Mouse (Mus musculus) limb, embryonic 10.5 days (tissue): ENCODE results near the gene Mmp24. TPM values are rescaled to one million over a fixed set of nuclear protein-coding genes. Genes with fewer than 3 reads are reported as not detected.

Experiments
- DNase-seq: peaks from one replicate; pipeline ENCODE4 v3.0.0-alpha.2; 2017; ENCODE audit warnings: low spot score
- H3K27ac ChIP-seq: fragments of 300-500 bp; sonication (generic); 2 replicates; pipeline ENCODE4 v1.5.1; 2016; ENCODE audit warnings: mild to moderate bottlenecking
- H3K27me3 ChIP-seq: fragments of 300-500 bp; sonication (generic); 2 replicates; pipeline ENCODE4 v1.6.1; 2016; ENCODE audit warnings: low read depth, mild to moderate bottlenecking; ENCODE audit not compliant: poor library complexity, severe bottlenecking
- H3K36me3 ChIP-seq: fragments of 300-500 bp; sonication (generic); 2 replicates; pipeline ENCODE4 v1.6.1; 2016; ENCODE audit warnings: mild to moderate bottlenecking, moderate library complexity
- H3K4me1 ChIP-seq: fragments of 300-500 bp; sonication (generic); 2 replicates; pipeline ENCODE4 v1.6.1; 2016
- H3K4me3 ChIP-seq: fragments of 300-500 bp; sonication (generic); 2 replicates; pipeline ENCODE4 v1.5.1; 2016; ENCODE audit warnings: mild to moderate bottlenecking, moderate library complexity
- H3K9me3 ChIP-seq: fragments of 300-500 bp; sonication (generic); replicated peaks from 2 replicates; pipeline ENCODE4 v1.6.1; 2016; ENCODE audit warnings: mild to moderate bottlenecking
- WGBS: fragments of 180-500 bp; shearing (Covaris S2); methylation state at CpG from one replicate; pipeline ENCODE4 v1.1.7; 2016; 5-methylcytosine and 5-hydroxymethylcytosine counted together
- polyA plus RNA-seq: library from polyadenylated mRNA; unstranded; fragments of >200 nt; fragmentation: Nextera tagmentation; extraction: Ambion mirVana; gene quantifications from 2 replicates; pipeline ENCODE4 v1.2.1, GENCODE M21; 2016

The Mmp24 gene
- polyA plus RNA-seq, 1 experiment from 2014 or later = 0.05 TPM

DNA sequence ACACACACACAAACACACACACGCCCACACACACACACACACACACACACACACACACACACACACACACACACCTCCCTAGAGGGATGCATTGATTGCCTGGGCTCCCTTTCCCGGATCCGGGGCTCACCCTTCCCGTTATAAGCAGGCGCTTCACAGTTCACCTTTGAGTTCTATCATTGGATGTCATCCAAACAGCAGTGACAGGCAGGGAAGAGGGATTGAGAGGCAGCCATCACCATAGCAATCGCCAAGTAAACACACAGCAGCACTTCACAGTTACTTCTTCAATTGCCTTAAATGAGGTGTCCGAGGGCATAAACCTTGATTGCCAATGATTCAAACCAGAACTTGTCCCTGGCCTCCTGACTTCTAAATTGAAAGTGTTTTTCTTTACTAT lies 3.9 kb downstream of the Mmp24 start:
- H3K27ac ChIP-seq = no peak overlapping the region
- H3K4me1 ChIP-seq = peaks cover 10% of the 10 kb centered on the region
- no peaks in the 10 kb centered on the region for H3K9me3 ChIP-seq
- no peak overlapping the region for H3K4me3 ChIP-seq
- no peak for DNase-seq
- H3K36me3 ChIP-seq = no peaks in the 10 kb centered on the region
- H3K27me3 ChIP-seq = peaks cover 46% of the 10 kb centered on the region
- 49% methylated on average over 7 of the region's 7 CpGs for WGBS

- Histone ChIP-seq H3K27ac (no peak overlapping the region), H3K4me1 (peaks cover 10% of the 10 kb centered on the region), H3K36me3 (no peaks in the 10 kb centered on the region), H3K9me3 (no peaks in the 10 kb centered on the region), H3K4me3 (no peak overlapping the region), H3K27me3 (peaks cover 42% of the 10 kb centered on the region)
- WGBS = 83% methylated on average over 3 of the region's 3 CpGs
- no peak for DNase-seq
These were observed 4.4 kb downstream of the Mmp24 start for GRCm38 (mm10) chr2:155779506-155779905.

GRCm38 (mm10) chr2:155784534-155784933 lies 9.4 kb downstream of the Mmp24 start:
- WGBS = 83% methylated on average over 6 of the region's 6 CpGs
- Histone ChIP-seq H3K36me3 (no peaks in the 10 kb centered on the region), H3K27me3 (0 out of 2 replicates have a peak, but pooled peaks cover under 1% of the 10 kb centered on the region), H3K27ac (no peak overlapping the region), H3K9me3 (no peaks in the 10 kb centered on the region), H3K4me1 (no peaks in the 10 kb centered on the region), H3K4me3 (no peak overlapping the region)
- DNase-seq = no peak

DNA sequence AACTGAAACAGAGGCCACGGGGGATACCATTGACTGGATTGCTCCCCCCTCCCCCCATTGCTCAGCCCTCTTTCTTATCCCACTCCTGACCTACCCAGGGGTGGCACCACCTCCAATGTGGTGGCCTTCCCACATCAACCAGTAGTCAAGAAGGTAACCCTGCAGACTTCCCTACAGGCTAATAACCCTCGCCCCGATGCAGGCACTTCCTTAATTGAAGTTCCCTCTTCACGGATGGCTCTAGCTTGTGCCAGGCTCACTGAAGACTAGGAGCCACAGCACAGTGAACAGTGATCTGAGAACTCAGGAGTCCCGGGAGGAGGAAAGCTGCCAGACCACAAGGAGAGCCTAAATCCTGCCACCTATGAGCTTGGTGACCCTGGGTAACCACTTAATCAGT lies 11.8 kb downstream of the Mmp24 start:
- H3K27ac ChIP-seq = no peak overlapping the region
- no peak overlapping the region for H3K4me3 ChIP-seq
- no peak for DNase-seq
- H3K9me3 ChIP-seq = no peaks in the 10 kb centered on the region
- 69% methylated on average over 5 of the region's 5 CpGs for WGBS
- H3K27me3 ChIP-seq = 0 out of 2 replicates have a peak, but pooled peaks cover 3% of the 10 kb centered on the region
- H3K36me3 ChIP-seq = no peaks in the 10 kb centered on the region
- no peaks in the 10 kb centered on the region for H3K4me1 ChIP-seq

DNA sequence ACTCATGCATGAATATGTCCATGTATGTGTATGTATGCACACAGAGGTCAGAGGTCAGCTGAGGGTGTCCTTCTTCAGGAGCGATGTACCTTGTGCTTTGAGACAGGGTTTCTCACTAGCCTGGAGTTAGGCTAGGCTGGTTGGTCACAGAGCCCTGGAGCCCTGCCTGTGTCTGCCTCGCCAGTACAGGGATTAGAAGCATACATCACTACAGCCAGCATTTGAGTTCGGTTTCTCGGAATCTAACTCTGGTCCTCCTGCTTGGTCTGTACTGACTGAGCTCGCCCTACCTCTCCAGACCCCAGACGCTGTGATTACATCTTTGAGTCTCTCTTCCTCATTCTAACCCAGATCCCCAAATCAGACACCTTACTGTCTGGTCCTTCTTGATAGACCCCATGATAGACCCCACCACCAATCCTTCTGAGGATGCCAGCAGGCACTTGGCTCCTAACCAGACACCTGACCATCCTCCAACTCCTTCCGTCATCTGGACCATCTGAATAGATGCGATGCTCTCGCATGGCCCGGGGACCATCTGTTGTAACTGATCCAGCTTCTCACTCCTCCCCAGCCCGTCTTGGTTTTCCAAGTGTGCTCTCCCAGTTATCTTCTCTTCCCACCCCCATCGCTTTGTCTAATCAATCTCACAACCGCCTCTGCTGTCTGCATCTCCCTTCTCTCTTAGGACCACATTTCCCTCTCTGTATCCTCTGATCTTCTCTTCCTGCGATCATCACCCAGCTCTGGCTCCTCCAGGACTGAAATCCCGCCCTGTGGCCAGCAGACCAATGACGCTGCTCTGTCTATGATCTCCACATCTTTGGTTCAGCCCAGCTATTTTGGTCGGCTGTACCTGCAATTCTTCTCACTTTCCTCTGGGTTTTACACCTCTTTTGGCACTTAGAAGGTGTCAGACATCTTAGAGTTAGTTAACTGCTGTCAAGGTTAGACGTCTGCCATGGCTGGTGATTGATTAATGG lies 13.1 kb downstream of the Mmp24 start:
- no peak for DNase-seq
- 61% methylated on average over 18 of the region's 18 CpGs for WGBS
- H3K4me1 ChIP-seq = peaks cover 5% of the 10 kb centered on the region; the same call in 1 of the 2 replicates
- no peaks in the 10 kb centered on the region for H3K36me3 ChIP-seq
- H3K4me3 ChIP-seq = no peak overlapping the region
- H3K27ac ChIP-seq = no peak overlapping the region
- H3K27me3 ChIP-seq = 0 out of 2 replicates have a peak, but pooled peaks cover 3% of the 10 kb centered on the region
- no peaks in the 10 kb centered on the region for H3K9me3 ChIP-seq

DNA sequence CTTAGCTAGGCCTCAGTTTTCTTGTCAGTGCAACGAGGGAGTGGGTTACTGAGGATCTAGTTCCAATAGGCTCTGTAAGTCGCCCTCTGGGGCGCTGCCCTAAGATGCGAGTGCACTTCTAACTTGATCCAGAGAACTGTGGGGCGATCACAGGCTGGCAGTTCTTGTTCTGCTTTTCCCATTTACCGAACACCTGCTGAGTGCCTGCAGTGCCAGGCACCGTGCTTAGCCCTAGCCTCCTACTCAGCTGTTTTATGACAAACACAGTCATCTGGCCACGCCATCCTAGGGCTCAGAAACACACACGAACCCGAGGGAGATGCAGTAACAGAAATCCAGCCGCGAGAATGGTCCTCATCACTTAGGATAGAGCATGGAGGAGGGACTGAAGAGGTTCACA lies 17.8 kb downstream of the Mmp24 start:
- Histone ChIP-seq H3K27ac (no peak overlapping the region), H3K9me3 (no peaks in the 10 kb centered on the region), H3K36me3 (no peaks in the 10 kb centered on the region), H3K4me3 (peak overlapping the region; percentile 12; the same call in 1 of the 2 replicates), H3K4me1 (peaks cover 8% of the 10 kb centered on the region; the same call in 1 of the 2 replicates), H3K27me3 (0 out of 2 replicates have a peak, but pooled peaks cover 3% of the 10 kb centered on the region)
- 26% methylated on average over 12 of the region's 12 CpGs for WGBS
- DNase-seq = no peak

- no peak for DNase-seq
- Histone ChIP-seq H3K4me3 (no peak overlapping the region), H3K9me3 (no peaks in the 10 kb centered on the region), H3K27ac (no peak overlapping the region), H3K36me3 (no peaks in the 10 kb centered on the region), H3K4me1 (peaks cover 8% of the 10 kb centered on the region; the same call in 1 of the 2 replicates), H3K27me3 (no peaks in the 10 kb centered on the region)
- WGBS = 86% methylated on average over 12 of the region's 12 CpGs
These were observed 19.7 kb downstream of the Mmp24 start for GRCm38 (mm10) chr2:155794674-155795445.

- 66% methylated on average over 3 of the region's 3 CpGs for WGBS
- Histone ChIP-seq H3K4me1 (no peaks in the 10 kb centered on the region), H3K9me3 (no peaks in the 10 kb centered on the region), H3K36me3 (no peaks in the 10 kb centered on the region), H3K4me3 (no peak overlapping the region), H3K27me3 (no peaks in the 10 kb centered on the region), H3K27ac (no peak overlapping the region)
- no peak for DNase-seq
These were observed 23.5 kb downstream of the Mmp24 start for GRCm38 (mm10) chr2:155798613-155799012.

- Histone ChIP-seq H3K27me3 (no peaks in the 10 kb centered on the region), H3K9me3 (no peaks in the 10 kb centered on the region), H3K4me3 (no peak overlapping the region), H3K4me1 (peaks cover 9% of the 10 kb centered on the region; the same call in 1 of the 2 replicates), H3K36me3 (no peaks in the 10 kb centered on the region), H3K27ac (no peak overlapping the region)
- 59% methylated on average over 3 of the region's 3 CpGs for WGBS
- no peak for DNase-seq
These were observed 27.6 kb downstream of the Mmp24 start for GRCm38 (mm10) chr2:155802761-155803160.

DNA sequence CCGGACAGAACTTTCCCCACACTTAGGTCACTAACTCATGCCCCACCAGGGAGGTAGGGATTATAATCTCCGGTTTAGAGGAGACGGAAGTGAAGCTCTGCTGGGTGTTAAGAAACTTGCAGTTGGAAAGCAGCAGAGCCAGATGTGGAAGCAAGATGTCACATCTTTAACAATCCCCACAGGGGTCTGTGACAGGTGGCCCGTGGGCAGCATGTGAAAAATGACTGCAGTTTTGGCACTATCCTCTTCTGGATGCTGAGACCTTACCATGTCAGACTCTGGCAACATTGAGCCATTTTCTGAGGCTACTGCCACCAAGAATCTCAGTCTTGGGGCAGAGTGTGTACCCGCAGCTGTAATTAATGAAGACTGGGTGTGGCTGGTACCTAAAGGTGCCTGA lies 28.9 kb downstream of the Mmp24 start:
- Histone ChIP-seq H3K27me3 (no peaks in the 10 kb centered on the region), H3K9me3 (no peaks in the 10 kb centered on the region), H3K4me3 (no peak overlapping the region), H3K27ac (no peak overlapping the region), H3K4me1 (peaks cover 9% of the 10 kb centered on the region; the same call in 1 of the 2 replicates), H3K36me3 (no peaks in the 10 kb centered on the region)
- WGBS = 73% methylated on average over 5 of the region's 5 CpGs
- no peak for DNase-seq

GRCm38 (mm10) chr2:155805231-155805924 lies 30.2 kb downstream of the Mmp24 start:
- 55% methylated on average over 6 of the region's 6 CpGs for WGBS
- Histone ChIP-seq H3K4me3 (no peak overlapping the region), H3K9me3 (no peaks in the 10 kb centered on the region), H3K27me3 (no peaks in the 10 kb centered on the region), H3K27ac (no peak overlapping the region), H3K4me1 (peaks cover 9% of the 10 kb centered on the region; the same call in 1 of the 2 replicates), H3K36me3 (no peaks in the 10 kb centered on the region)
- DNase-seq = no peak

GRCm38 (mm10) chr2:155805925-155806255 lies 30.7 kb downstream of the Mmp24 start:
- Histone ChIP-seq H3K36me3 (no peaks in the 10 kb centered on the region), H3K27me3 (no peaks in the 10 kb centered on the region), H3K27ac (no peak overlapping the region), H3K4me1 (peaks cover 9% of the 10 kb centered on the region; the same call in 1 of the 2 replicates), H3K9me3 (no peaks in the 10 kb centered on the region), H3K4me3 (no peak overlapping the region)
- DNase-seq = no peak
- 85% methylated on average over 6 of the region's 6 CpGs for WGBS
